Mouse (Mus musculus) forebrain, postnatal 0 days (tissue): ENCODE measurements around the gene Ascc3. TPM values are rescaled to one million over a fixed set of nuclear protein-coding genes. Genes with fewer than 3 reads are reported as not detected.
A peak's percentile ranks its signal among the peaks of the same experiment; 100 is the strongest.

Experiments
- ATAC-seq: fragments of 200-750 bp; cut with Nextera tagmentation; 2 replicates; pipeline ENCODE4 v1.8.0; 2017; ENCODE audit warnings: mild to moderate bottlenecking, moderate library complexity
- DNase-seq: peaks from one replicate; pipeline ENCODE4 v3.0.0-alpha.2; 2015
- H3K27ac ChIP-seq: fragments of 300-500 bp; sonication (generic); 2 replicates; pipeline ENCODE4 v1.5.1; 2014; ENCODE audit warnings: low read depth, mild to moderate bottlenecking, antibody characterized with exemption, low read length, moderate library complexity, mixed read lengths
- H3K27me3 ChIP-seq: fragments of 300-500 bp; sonication (generic); 2 replicates; pipeline ENCODE4 v1.6.1; 2014; ENCODE audit warnings: mild to moderate bottlenecking, low read length, mixed read lengths; ENCODE audit not compliant: insufficient read depth
- H3K36me3 ChIP-seq: fragments of 300-500 bp; sonication (generic); 2 replicates; pipeline ENCODE4 v1.6.1; 2014; ENCODE audit warnings: mild to moderate bottlenecking, moderate library complexity; ENCODE audit not compliant: insufficient read depth
- H3K4me1 ChIP-seq: fragments of 300-500 bp; sonication (generic); 2 replicates; pipeline ENCODE4 v1.6.1; 2014; ENCODE audit warnings: antibody characterized with exemption; ENCODE audit not compliant: insufficient read depth
- H3K4me2 ChIP-seq: fragments of 300-500 bp; sonication (generic); 2 replicates; pipeline ENCODE4 v1.6.1; 2014; ENCODE audit warnings: low read depth, mild to moderate bottlenecking, moderate library complexity
- H3K4me3 ChIP-seq: fragments of 300-500 bp; sonication (generic); 2 replicates; pipeline ENCODE4 v1.5.1; 2014; ENCODE audit warnings: low read depth, low read length, mixed read lengths
- H3K9ac ChIP-seq: fragments of 300-500 bp; sonication (generic); 2 replicates; pipeline ENCODE4 v1.6.1; 2014; ENCODE audit warnings: mild to moderate bottlenecking
- H3K9me3 ChIP-seq: fragments of 300-500 bp; sonication (generic); 2 replicates; pipeline ENCODE4 v1.6.1; 2016; ENCODE audit warnings: low read length
- CTCF ChIP-seq: sonication (generic); IDR thresholded peaks from 2 replicates; pipeline ENCODE4 v1.5.1; 2016; ENCODE audit warnings: antibody characterized with exemption, control low read depth, low read depth
- WGBS: fragments of 180-500 bp; shearing (Covaris S2); extraction: QIAGEN DNeasy Blood & Tissue Kit; methylation state at CpG from one replicate; pipeline ENCODE4 v1.1.7; 2014; 5-methylcytosine and 5-hydroxymethylcytosine counted together
- polyA plus RNA-seq: library from polyadenylated mRNA; unstranded; fragments of >200 nt; fragmentation: Nextera tagmentation; extraction: Ambion mirVana; gene quantifications from 2 replicates; pipeline ENCODE4 v1.2.1, GENCODE M21; 2015
- total RNA-seq: library from RNA; depleted of rRNA; stranded (reverse); fragments of >200 nt; gene quantifications from 2 replicates; pipeline ENCODE4 v1.2.3, GENCODE M21; 2014; rRNA removed

Gene Ascc3
- total RNA-seq (26.2 and 36.7 TPM in 2 replicates), polyA plus RNA-seq (8.6 and 11.0 TPM in 2 replicates)

DNA sequence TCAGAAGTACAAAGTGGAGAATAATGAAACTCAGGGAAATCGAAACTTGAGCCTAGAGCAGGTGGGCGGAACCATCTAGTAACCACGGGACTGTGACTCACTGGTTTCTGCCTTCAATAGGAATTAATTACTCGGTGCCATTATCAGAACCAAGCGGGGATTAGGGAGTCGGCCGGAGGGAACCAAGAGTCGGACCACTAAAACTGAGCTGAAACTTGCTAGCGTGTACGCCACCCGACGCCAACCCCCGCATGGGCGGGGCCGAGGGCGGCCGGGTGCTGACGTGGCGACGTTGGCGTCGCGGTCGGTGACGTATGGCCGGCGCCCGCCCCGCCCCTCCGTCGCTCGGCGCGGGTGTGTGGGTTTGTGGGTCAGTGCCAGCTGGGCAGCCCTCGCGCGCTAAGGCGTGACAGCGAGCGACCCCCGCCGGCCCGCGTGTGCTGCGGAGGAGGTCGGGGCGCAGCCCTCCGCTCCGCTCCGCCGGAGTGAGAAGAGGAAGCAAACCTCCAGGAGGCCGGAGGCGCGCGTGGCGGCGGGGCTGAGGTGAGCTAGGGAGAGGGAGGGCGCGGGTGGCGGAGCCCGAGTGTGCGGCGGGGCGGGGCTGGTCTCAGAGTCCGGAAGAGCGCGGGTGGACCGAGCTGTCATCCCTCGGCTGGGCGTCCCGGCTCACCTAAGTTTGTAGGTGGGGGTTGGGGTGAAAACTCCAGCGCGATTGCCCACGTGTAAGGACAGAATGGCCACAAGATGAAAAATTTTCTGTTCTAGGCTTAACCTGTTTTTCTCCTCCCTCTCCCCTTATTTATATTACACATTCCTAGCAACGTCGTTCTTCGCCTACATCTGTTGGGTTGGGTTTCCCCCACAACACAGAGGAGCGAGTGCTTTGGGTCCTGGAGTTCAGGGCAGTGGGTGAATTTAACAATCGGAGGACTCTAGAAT is at the start of gene Ascc3:
Gene Ascc3 (plus strand): TSS at position 315 of the 939 bp plus-strand sequence.
- no peaks in the 10 kb centered on the region for H3K36me3 ChIP-seq
- WGBS, result under 1% methylated on average over 78 of the region's 79 CpGs
- peak within 1 kb of the TSS; percentile 57 for H3K4me2 ChIP-seq
- DNase-seq, result peak; percentile 95
- H3K27me3 ChIP-seq, result no peaks in the 10 kb centered on the region
- peak within 1 kb of the TSS; percentile 87 for H3K9ac ChIP-seq
- peak; percentile 30; the same call in 1 of the 2 replicates for TF ChIP-seq CTCF
- ATAC-seq, result peak; percentile 99
- H3K4me1 ChIP-seq, result 0 out of 2 replicates have a peak, but pooled peaks cover 2% of the 10 kb centered on the region
- peak within 1 kb of the TSS; percentile 98 for H3K4me3 ChIP-seq
- H3K27ac ChIP-seq, result peak within 1 kb of the TSS; percentile 77
- no peaks in the 10 kb centered on the region for H3K9me3 ChIP-seq

DNA sequence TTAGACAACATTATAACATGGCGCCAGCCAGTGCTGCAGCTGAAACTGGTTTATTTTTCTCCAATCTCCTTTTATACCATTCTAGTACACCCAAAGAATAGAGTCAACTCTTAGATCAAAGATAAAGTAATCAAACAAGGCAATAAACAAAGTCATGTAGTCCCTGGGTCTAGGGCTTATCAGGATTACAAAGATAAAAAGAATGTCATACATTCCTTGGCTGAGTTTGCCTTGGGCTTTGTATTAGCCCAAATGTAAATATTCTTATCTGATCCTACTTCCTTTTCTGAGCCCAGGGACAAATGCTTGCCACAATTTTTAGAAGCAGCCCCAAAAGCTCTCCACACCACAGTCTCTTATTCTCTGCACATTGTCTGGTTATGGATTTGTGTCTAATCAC is 7.7 kb upstream of the Ascc3 start:
- TF ChIP-seq CTCF, result no peak
- Histone ChIP-seq H3K9ac (no peak overlapping the region), H3K4me1 (no peaks in the 10 kb centered on the region), H3K4me2 (no peak overlapping the region), H3K9me3 (no peaks in the 10 kb centered on the region), H3K27me3 (no peaks in the 10 kb centered on the region), H3K4me3 (no peak overlapping the region), H3K36me3 (no peaks in the 10 kb centered on the region), H3K27ac (no peak overlapping the region)
- ATAC-seq (no peak), DNase-seq (no peak)
- WGBS, result 91% methylated on average over 1 of the region's 1 CpGs

- H3K9me3 ChIP-seq, result no peaks in the 10 kb centered on the region
- no peak overlapping the region for H3K9ac ChIP-seq
- TF ChIP-seq CTCF, result no peak
- H3K4me3 ChIP-seq, result no peak overlapping the region
- no peaks in the 10 kb centered on the region for H3K4me1 ChIP-seq
- no peak for DNase-seq
- no peaks in the 10 kb centered on the region for H3K36me3 ChIP-seq
- ATAC-seq, result no peak
- no peak overlapping the region for H3K4me2 ChIP-seq
- no peak overlapping the region for H3K27ac ChIP-seq
- H3K27me3 ChIP-seq, result no peaks in the 10 kb centered on the region
- 91% methylated on average over 1 of the region's 1 CpGs for WGBS
Observed at GRCm38 (mm10) chr10:50586556-50586955, 5.9 kb upstream of the Ascc3 start.

DNA sequence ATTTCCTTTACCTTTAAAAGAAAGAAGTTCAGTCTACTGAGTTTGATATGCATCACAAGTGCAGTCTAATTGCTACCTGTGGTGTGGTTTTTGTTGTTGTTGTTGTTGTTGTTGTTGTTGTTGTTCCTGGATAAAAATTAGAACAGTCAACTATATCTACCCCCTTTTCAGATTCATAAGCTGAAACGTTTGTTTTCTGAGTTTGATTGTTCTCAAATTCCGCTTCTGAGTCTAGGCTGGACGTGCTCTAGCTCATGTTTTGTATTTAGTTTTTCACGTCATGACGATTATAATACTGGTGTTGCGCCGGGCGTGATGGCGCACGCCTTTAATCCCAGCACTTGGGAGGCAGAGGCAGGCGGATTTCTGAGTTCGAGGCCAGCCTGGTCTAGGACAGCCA is 902 bp downstream of the Ascc3 start:
- no peaks in the 10 kb centered on the region for H3K9me3 ChIP-seq
- 68% methylated on average over 12 of the region's 12 CpGs for WGBS

DNA sequence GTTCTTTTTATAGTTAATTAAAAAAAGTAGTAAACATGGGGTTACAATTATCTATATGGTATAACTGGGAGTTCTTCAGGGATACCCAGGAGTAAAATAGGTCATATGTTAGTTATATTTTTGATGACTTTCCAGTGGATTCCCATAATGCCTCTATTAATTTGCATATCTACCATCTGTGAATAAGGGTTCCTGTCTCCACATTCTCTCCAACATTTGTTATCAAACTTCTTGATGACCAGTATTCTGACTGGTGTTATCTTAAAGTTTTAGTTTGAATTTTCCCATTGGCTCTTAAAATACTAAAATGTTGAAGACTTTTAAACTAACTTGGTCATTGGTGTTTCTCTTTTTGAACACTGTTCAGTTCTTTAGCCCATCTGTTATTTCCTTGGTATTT is 2.9 kb downstream of the Ascc3 start:
- no peak for DNase-seq
- H3K9me3 ChIP-seq, result no peaks in the 10 kb centered on the region
- no peak for ATAC-seq

More for the DNA sequence above, 902 bp downstream of the Ascc3 start:
- Histone ChIP-seq H3K4me2 (peak overlapping the region; percentile 57), H3K27me3 (no peaks in the 10 kb centered on the region), H3K9ac (peak overlapping the region; percentile 87), H3K27ac (no peak overlapping the region), H3K4me1 (0 out of 2 replicates have a peak, but pooled peaks cover 2% of the 10 kb centered on the region), H3K36me3 (no peaks in the 10 kb centered on the region), H3K4me3 (peak overlapping the region; percentile 98)
- TF ChIP-seq CTCF, result no peak
- ATAC-seq (no peak), DNase-seq (no peak)

GRCm38 (mm10) chr10:50604919-50605318 is 12.4 kb downstream of the Ascc3 start:
- H3K4me2 ChIP-seq, result no peak overlapping the region
- H3K27me3 ChIP-seq, result no peaks in the 10 kb centered on the region
- H3K36me3 ChIP-seq, result no peaks in the 10 kb centered on the region; the same call in 1 of the 2 replicates
- DNase-seq (no peak), ATAC-seq (no peak)
- H3K27ac ChIP-seq, result no peak overlapping the region
- no peak overlapping the region for H3K9ac ChIP-seq
- no peaks in the 10 kb centered on the region for H3K9me3 ChIP-seq
- H3K4me3 ChIP-seq, result no peak overlapping the region
- WGBS, result 96% methylated on average over 5 of the region's 5 CpGs
- no peak for TF ChIP-seq CTCF
- H3K4me1 ChIP-seq, result no peaks in the 10 kb centered on the region

More for the DNA sequence above, 2.9 kb downstream of the Ascc3 start:
- 0 out of 2 replicates have a peak, but pooled peaks cover 2% of the 10 kb centered on the region for H3K4me1 ChIP-seq
- H3K9ac ChIP-seq, result no peak overlapping the region
- no peak overlapping the region for H3K4me3 ChIP-seq
- no peaks in the 10 kb centered on the region for H3K27me3 ChIP-seq
- TF ChIP-seq CTCF, result no peak
- no peaks in the 10 kb centered on the region for H3K36me3 ChIP-seq
- no peak overlapping the region for H3K27ac ChIP-seq
- H3K4me2 ChIP-seq, result no peak overlapping the region

DNA sequence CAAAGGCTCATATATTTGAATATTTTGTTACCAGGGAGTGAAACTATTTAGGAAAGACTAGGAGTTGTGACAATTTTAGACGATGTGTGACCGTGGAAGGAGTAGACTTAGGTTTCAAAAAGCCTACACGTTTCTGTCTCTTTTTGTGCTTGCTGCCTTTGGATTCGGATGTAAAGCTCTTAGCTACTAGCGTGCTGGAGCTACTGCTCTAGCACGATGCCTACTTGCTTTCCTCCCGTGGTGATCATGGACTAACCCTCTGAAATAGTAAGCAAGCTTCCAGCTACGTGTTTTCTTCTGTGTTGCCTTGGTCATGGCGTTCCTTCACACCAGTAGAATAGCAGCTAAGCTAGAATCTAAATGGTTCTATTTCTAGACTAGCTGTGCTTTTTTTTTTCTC is 21.4 kb downstream of the Ascc3 start:
- WGBS, result 94% methylated on average over 9 of the region's 9 CpGs
- H3K4me3 ChIP-seq, result no peak overlapping the region
- TF ChIP-seq CTCF, result no peak
- no peaks in the 10 kb centered on the region; the same call in 1 of the 2 replicates for H3K36me3 ChIP-seq
- H3K4me1 ChIP-seq, result no peaks in the 10 kb centered on the region
- H3K4me2 ChIP-seq, result no peak overlapping the region
- no peaks in the 10 kb centered on the region for H3K27me3 ChIP-seq
- H3K9ac ChIP-seq, result no peak overlapping the region
- DNase-seq (no peak), ATAC-seq (no peak)
- H3K9me3 ChIP-seq, result no peaks in the 10 kb centered on the region
- H3K27ac ChIP-seq, result no peak overlapping the region
